Mouse (Mus musculus) intestine, embryonic 16.5 days (tissue): ENCODE measurements around the gene Rilp. TPM values are rescaled to one million over a fixed set of nuclear protein-coding genes. Genes with fewer than 3 reads are reported as not detected.
"Not testable (repeated sequence)": the region's sequence is repeated elsewhere in the genome, so short reads cannot be mapped to it uniquely, and the experiment has no call there.

Experiments
- ATAC-seq: fragments of 200-750 bp; cut with Nextera tagmentation; 2 replicates; pipeline ENCODE4 v1.8.0; 2017; ENCODE audit warnings: moderate TSS enrichment, moderate library complexity
- H3K27ac ChIP-seq: fragments of 300-500 bp; sonication (generic); 2 replicates; pipeline ENCODE4 v1.5.1; 2014; ENCODE audit warnings: mild to moderate bottlenecking, low read length
- H3K27me3 ChIP-seq: fragments of 300-500 bp; sonication (generic); replicated peaks from 2 replicates; pipeline ENCODE4 v1.6.1; 2014; ENCODE audit warnings: low read length, control low read depth, mixed read lengths; ENCODE audit not compliant: control insufficient read depth, insufficient read depth
- H3K36me3 ChIP-seq: fragments of 300-500 bp; sonication (generic); 2 replicates; pipeline ENCODE4 v1.6.1; 2014; ENCODE audit warnings: low read length, control low read depth; ENCODE audit not compliant: control insufficient read depth, insufficient read depth
- H3K4me1 ChIP-seq: fragments of 300-500 bp; sonication (generic); 2 replicates; pipeline ENCODE4 v1.6.1; 2014; ENCODE audit warnings: low read length, control low read depth, mixed read lengths; ENCODE audit not compliant: control insufficient read depth, insufficient read depth
- H3K4me2 ChIP-seq: fragments of 300-500 bp; sonication (generic); 2 replicates; pipeline ENCODE4 v1.6.1; 2014; ENCODE audit warnings: low read depth, low read length, control low read depth
- H3K4me3 ChIP-seq: fragments of 300-500 bp; sonication (generic); 2 replicates; pipeline ENCODE4 v1.5.1; 2014; ENCODE audit warnings: mild to moderate bottlenecking, low read length
- H3K9ac ChIP-seq: fragments of 300-500 bp; sonication (generic); 2 replicates; pipeline ENCODE4 v1.6.1; 2014; ENCODE audit warnings: low read depth, low read length
- H3K9me3 ChIP-seq: fragments of 300-500 bp; sonication (generic); 2 replicates; pipeline ENCODE4 v1.6.1; 2016; ENCODE audit warnings: low read length, control low read depth; ENCODE audit not compliant: control insufficient read depth
- WGBS: fragments of 180-500 bp; shearing (Covaris S2); extraction: QIAGEN DNeasy Blood & Tissue Kit; methylation state at CpG from one replicate; pipeline ENCODE4 v1.1.7; 2014; 5-methylcytosine and 5-hydroxymethylcytosine counted together
- polyA plus RNA-seq: library from polyadenylated mRNA; unstranded; fragments of >200 nt; fragmentation: Nextera tagmentation; extraction: Ambion mirVana; gene quantifications from 2 replicates; pipeline ENCODE4 v1.2.1, GENCODE M21; 2015

Gene Rilp
- polyA plus RNA-seq, 1 experiment from 2014 or later: 2.4 TPM

GRCm38 (mm10) chr11:75550200-75550946, 40.5 kb downstream of the Rilp start:
- 67% methylated on average over 12 of the region's 12 CpGs for WGBS
- Histone ChIP-seq H3K4me3 (no peak overlapping the region), H3K36me3 (no peaks in the 10 kb centered on the region), H3K4me1 (peaks cover 29% of the 10 kb centered on the region), H3K9ac (no peak overlapping the region), H3K27me3 (no peaks in the 10 kb centered on the region), H3K9me3 (no peaks in the 10 kb centered on the region), H3K27ac (peak overlapping the region; percentile 0; the same call in 1 of the 2 replicates), H3K4me2 (no peak overlapping the region)
- 0 out of 2 replicates have a peak, but pooled peaks have one; percentile 16 for ATAC-seq

DNA sequence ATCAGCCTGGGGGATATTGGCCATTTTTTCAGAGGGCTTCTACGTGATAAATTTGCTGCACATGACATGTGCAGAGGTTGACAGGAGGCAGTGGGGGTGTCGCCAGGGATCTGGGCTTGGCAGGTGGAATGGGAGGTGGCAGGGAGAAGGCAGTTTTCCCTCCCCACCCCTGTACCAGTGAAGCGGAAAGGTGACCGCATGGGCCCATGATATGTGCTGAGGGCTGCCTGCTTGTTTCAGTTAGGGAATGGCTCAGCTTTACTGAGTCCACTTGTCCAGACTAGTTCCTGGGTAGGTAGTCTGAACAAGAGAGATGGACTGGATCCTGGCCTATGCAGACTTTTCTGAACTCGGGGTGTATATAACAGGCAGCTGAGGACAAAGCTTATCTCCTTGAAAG, 41.4 kb downstream of the Rilp start:
- no peak; the same call in 1 of the 2 replicates for ATAC-seq
- Histone ChIP-seq H3K27ac (peak overlapping the region; percentile 69; the same call in 1 of the 2 replicates), H3K4me1 (peaks cover 29% of the 10 kb centered on the region), H3K4me3 (no peak overlapping the region), H3K36me3 (no peaks in the 10 kb centered on the region), H3K27me3 (no peaks in the 10 kb centered on the region), H3K9ac (0 out of 2 replicates have a peak overlapping the region, but pooled peaks have one; percentile 54), H3K4me2 (no peak overlapping the region), H3K9me3 (no peaks in the 10 kb centered on the region)
- WGBS: 87% methylated on average over 5 of the region's 5 CpGs

DNA sequence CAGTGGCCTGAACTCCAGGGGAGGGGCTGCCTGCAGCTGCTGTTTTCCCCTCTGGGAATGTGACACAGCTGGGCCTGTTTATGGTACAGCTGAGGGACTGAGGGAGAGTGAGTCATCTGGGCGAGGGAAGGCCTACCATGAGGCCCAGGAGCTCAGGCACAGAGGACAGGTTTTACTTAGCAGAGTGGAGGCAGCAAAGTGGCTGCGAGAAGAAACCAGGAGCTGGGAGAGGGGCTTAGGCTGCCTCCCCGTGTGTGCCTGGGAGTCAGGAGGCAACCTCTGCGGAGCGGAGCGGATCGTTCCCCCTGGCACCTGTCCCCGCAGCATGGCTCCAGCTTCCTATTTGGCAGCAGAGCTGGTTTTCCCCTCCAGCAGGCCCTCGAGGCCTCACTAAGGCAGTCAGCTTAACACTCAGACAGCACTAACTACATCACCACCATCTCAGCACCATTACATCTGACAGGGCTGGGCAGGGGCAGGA, 42.1 kb downstream of the Rilp start:
- 43% methylated on average over 9 of the region's 9 CpGs for WGBS
- ATAC-seq: peak; percentile 88
- Histone ChIP-seq H3K27ac (peak overlapping the region; percentile 69), H3K4me2 (no peak overlapping the region), H3K9ac (peak overlapping the region; percentile 54), H3K27me3 (no peaks in the 10 kb centered on the region), H3K4me1 (peaks cover 29% of the 10 kb centered on the region), H3K36me3 (no peaks in the 10 kb centered on the region), H3K9me3 (no peaks in the 10 kb centered on the region), H3K4me3 (no peak overlapping the region)

DNA sequence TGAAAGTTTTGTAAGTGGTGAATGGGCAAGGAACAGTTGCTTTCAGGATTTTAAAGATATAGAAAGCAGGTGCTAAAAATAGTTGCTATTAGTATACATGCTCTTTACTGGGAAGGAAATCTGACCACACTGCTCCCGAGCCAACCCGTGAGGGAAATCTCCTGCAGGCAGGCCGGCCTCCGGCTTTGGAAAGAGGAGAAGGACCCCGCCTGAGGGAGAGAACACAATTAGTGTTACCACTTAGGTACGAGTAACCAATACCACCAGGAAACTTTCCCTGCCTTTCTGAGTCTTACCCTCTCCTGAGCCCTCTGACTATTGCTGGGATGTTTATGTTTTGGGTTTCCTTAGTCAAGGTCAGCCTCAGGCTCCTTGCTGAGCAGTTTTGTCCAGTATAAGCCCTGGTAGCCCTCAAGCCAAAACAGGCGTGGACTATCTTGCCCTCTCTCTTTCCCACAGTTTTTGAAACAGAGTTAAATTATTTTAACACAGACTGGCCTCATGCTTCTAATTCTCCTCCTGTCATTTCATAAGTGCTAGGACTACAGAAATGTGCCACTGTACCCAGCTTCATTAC, 43.1 kb downstream of the Rilp start:
- 59% methylated on average over 7 of the region's 7 CpGs for WGBS
- Histone ChIP-seq H3K27me3 (no peaks in the 10 kb centered on the region), H3K4me2 (no peak overlapping the region), H3K36me3 (no peaks in the 10 kb centered on the region), H3K4me1 (peaks cover 29% of the 10 kb centered on the region), H3K9ac (no peak overlapping the region), H3K4me3 (no peak overlapping the region), H3K9me3 (no peaks in the 10 kb centered on the region), H3K27ac (no peak overlapping the region; the same call in 1 of the 2 replicates)
- ATAC-seq: no peak

DNA sequence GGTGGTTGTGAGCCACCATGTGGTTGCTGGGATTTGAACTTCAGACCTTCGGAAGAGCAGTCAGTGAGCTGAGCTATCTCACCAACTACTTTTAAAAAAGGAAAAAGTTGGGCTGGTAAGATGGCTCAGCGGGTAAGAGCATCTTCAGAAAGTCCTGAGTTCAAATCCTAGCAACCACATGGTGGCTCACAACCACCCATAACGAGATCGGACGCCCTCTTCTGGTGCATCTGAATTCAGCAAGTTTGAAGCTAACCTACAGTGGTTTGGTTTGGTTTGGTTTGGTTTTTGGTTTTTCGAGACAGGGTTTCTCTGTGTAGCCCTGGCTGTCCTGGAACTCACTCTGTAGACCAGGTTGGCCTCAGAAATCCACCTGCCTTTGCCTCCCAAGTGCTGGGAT, 46.1 kb downstream of the Rilp start:
- H3K9me3 ChIP-seq, H3K9ac ChIP-seq, H3K27ac ChIP-seq, H3K4me3 ChIP-seq, ATAC-seq, H3K36me3 ChIP-seq, H3K27me3 ChIP-seq, H3K4me2 ChIP-seq: not testable (repeated sequence)
- 92% methylated on average over 6 of the region's 6 CpGs for WGBS
- peaks cover 26% of the 10 kb centered on the region for H3K4me1 ChIP-seq

GRCm38 (mm10) chr11:75557142-75557541, 47.2 kb downstream of the Rilp start:
- no peaks in the 10 kb centered on the region for H3K36me3 ChIP-seq
- WGBS: 90% methylated on average over 6 of the region's 6 CpGs
- ATAC-seq: no peak

GRCm38 (mm10) chr11:75558101-75558500, 48.2 kb downstream of the Rilp start:
- WGBS: 83% methylated on average over 1 of the region's 1 CpGs
- no peak overlapping the region for H3K27ac ChIP-seq
- no peak for ATAC-seq
- no peak overlapping the region for H3K4me3 ChIP-seq
- no peaks in the 10 kb centered on the region for H3K9me3 ChIP-seq
- no peaks in the 10 kb centered on the region for H3K36me3 ChIP-seq
- H3K9ac ChIP-seq: no peak overlapping the region
- no peaks in the 10 kb centered on the region for H3K27me3 ChIP-seq
- H3K4me2 ChIP-seq: no peak overlapping the region
- H3K4me1 ChIP-seq: peaks cover 15% of the 10 kb centered on the region

More at GRCm38 (mm10) chr11:75557142-75557541, 47.2 kb downstream of the Rilp start:
- peaks cover 21% of the 10 kb centered on the region for H3K4me1 ChIP-seq
- no peaks in the 10 kb centered on the region for H3K27me3 ChIP-seq
- H3K4me2 ChIP-seq: no peak overlapping the region
- H3K27ac ChIP-seq: no peak overlapping the region
- H3K4me3 ChIP-seq: no peak overlapping the region
- H3K9me3 ChIP-seq: no peaks in the 10 kb centered on the region
- H3K9ac ChIP-seq: no peak overlapping the region

GRCm38 (mm10) chr11:75559870-75560504, 50.1 kb downstream of the Rilp start:
- no peak overlapping the region for H3K4me3 ChIP-seq
- no peaks in the 10 kb centered on the region for H3K9me3 ChIP-seq
- WGBS: 85% methylated on average over 8 of the region's 8 CpGs
- H3K4me2 ChIP-seq: no peak overlapping the region
- no peak overlapping the region for H3K9ac ChIP-seq
- peaks cover 19% of the 10 kb centered on the region for H3K4me1 ChIP-seq
- no peaks in the 10 kb centered on the region for H3K27me3 ChIP-seq
- ATAC-seq: no peak
- H3K36me3 ChIP-seq: no peaks in the 10 kb centered on the region
- H3K27ac ChIP-seq: peak overlapping the region; percentile 89
